Mouse (Mus musculus) liver, adult 2 months (tissue): Measurements from ENCODE around the gene Dennd6a. TPM values are rescaled to one million over a fixed set of nuclear protein-coding genes. Genes with fewer than 3 reads are reported as not detected.

Source experiments
- DNase-seq: peaks from one replicate; pipeline ENCODE4 v3.0.0-alpha.2; 2011; ENCODE audit warnings: low read depth, low spot score; ENCODE audit errors: extremely low read depth
- H3K27ac ChIP-seq: fragments of 200-500 bp; replicated peaks from 2 replicates; pipeline ENCODE4 v1.5.1; 2012; ENCODE audit warnings: low read depth, mild to moderate bottlenecking, control low read depth, inconsistent platforms, low read length; ENCODE audit not compliant: insufficient read depth
- H3K27me3 ChIP-seq: fragments of 200-500 bp; 2 replicates; pipeline ENCODE4 v1.6.1; 2012; ENCODE audit warnings: mild to moderate bottlenecking, moderate library complexity, low read length, inconsistent platforms; ENCODE audit not compliant: control insufficient read depth, insufficient read depth
- H3K36me3 ChIP-seq: fragments of 200-500 bp; 2 replicates; pipeline ENCODE4 v1.6.1; 2012; ENCODE audit warnings: low read length, inconsistent platforms; ENCODE audit not compliant: control insufficient read depth, insufficient read depth
- H3K4me1 ChIP-seq: fragments of 200-500 bp; 2 replicates; pipeline ENCODE4 v1.6.1; 2011; ENCODE audit warnings: low read length; ENCODE audit not compliant: control insufficient read depth, insufficient read depth
- H3K4me3 ChIP-seq: fragments of 200-500 bp; 2 replicates; pipeline ENCODE4 v1.5.1; 2011; ENCODE audit warnings: low read depth, mild to moderate bottlenecking, control low read depth, low read length, moderate library complexity; ENCODE audit not compliant: insufficient read depth
- H3K79me2 ChIP-seq: fragments of 200-500 bp; 2 replicates; pipeline ENCODE4 v1.6.1; 2012; ENCODE audit warnings: inconsistent platforms, mild to moderate bottlenecking, low read length, moderate library complexity; ENCODE audit not compliant: control insufficient read depth, insufficient read depth
- H3K9ac ChIP-seq: fragments of 200-500 bp; 2 replicates; pipeline ENCODE4 v1.6.1; 2012; ENCODE audit warnings: low read depth, mild to moderate bottlenecking, control low read depth, inconsistent platforms, low read length
- CTCF ChIP-seq: fragments of 200-500 bp; IDR thresholded peaks from 2 replicates; pipeline ENCODE4 v1.5.1; 2011; ENCODE audit warnings: low read depth, low read length, control low read depth
- POLR2A ChIP-seq: fragments of 200-500 bp; IDR thresholded peaks from 2 replicates; pipeline ENCODE4 v1.6.1; 2011; ENCODE audit warnings: low read length, control low read depth; ENCODE audit not compliant: insufficient read depth; ENCODE audit errors: extremely low read depth
- WGBS: fragments of 180-500 bp; shearing (Covaris S2); methylation state at CpG from one replicate; pipeline ENCODE4 v1.1.7; 2018; 5-methylcytosine and 5-hydroxymethylcytosine counted together
- polyA plus RNA-seq: library from polyadenylated mRNA; depleted of rRNA; stranded (reverse); fragments of >200 nt; gene quantifications from 2 replicates; pipeline ENCODE4 v1.2.3, GENCODE M21; 2012
- total RNA-seq: library from RNA; depleted of rRNA; stranded (reverse); fragments of >200 nt; gene quantifications from 2 replicates; pipeline ENCODE4 v1.2.3, GENCODE M21; 2014

Gene Dennd6a
- total and polyA plus RNA-seq, 2 experiments: 6.2 to 18.5 TPM

DNA sequence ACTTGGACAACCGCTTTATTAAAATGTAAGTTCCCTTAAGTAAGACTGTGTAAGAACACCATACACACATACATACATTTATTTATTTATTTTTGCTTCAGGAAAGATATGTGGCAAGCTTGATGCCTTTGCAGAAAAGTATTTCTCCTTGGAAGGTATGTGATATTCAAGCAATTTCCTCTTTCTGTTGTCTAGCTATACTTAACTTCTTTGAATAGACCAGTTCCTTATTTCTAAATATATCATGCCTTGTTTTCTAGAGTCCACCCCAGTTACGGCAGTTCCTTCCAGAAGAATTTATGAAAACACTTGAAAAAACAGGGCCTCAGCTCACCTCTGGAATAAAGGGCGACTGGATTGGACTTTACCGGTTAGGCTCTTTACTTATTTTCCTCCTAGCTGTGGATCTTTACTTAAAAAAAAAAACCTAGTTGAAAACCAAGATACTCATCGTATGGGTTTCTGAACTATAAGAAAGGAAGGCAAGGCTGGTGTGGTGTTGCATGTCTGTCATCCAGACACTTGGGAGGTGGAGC, 53.0 kb downstream of the Dennd6a start:
- no peak for TF ChIP-seq CTCF
- no peak for TF ChIP-seq POLR2A
- H3K4me1 ChIP-seq: no peaks in the 10 kb centered on the region
- 91% methylated on average over 5 of the region's 5 CpGs for WGBS
- H3K79me2 ChIP-seq: no peaks in the 10 kb centered on the region
- no peaks in the 10 kb centered on the region for H3K27me3 ChIP-seq
- no peak overlapping the region for H3K9ac ChIP-seq
- no peak for DNase-seq
- no peak overlapping the region for H3K27ac ChIP-seq
- H3K4me3 ChIP-seq: no peak overlapping the region
- H3K36me3 ChIP-seq: peaks cover 48% of the 10 kb centered on the region

GRCm38 (mm10) chr14:26637025-26637850, 63.6 kb downstream of the Dennd6a start:
- WGBS: 9% methylated on average over 17 of the region's 17 CpGs
- H3K36me3 ChIP-seq: peaks cover 6% of the 10 kb centered on the region; the same call in 1 of the 2 replicates
- H3K27me3 ChIP-seq: no peaks in the 10 kb centered on the region
- DNase-seq: peak; percentile 69
- H3K4me3 ChIP-seq: peak overlapping the region; percentile 50
- H3K4me1 ChIP-seq: peaks cover 6% of the 10 kb centered on the region; the same call in 1 of the 2 replicates
- peak overlapping the region; percentile 68 for H3K9ac ChIP-seq
- H3K27ac ChIP-seq: peak overlapping the region; percentile 85
- peaks cover 10% of the 10 kb centered on the region; the same call in 1 of the 2 replicates for H3K79me2 ChIP-seq
- TF ChIP-seq POLR2A (peak; percentile 76; the same call in 1 of the 2 replicates), CTCF (no peak)

DNA sequence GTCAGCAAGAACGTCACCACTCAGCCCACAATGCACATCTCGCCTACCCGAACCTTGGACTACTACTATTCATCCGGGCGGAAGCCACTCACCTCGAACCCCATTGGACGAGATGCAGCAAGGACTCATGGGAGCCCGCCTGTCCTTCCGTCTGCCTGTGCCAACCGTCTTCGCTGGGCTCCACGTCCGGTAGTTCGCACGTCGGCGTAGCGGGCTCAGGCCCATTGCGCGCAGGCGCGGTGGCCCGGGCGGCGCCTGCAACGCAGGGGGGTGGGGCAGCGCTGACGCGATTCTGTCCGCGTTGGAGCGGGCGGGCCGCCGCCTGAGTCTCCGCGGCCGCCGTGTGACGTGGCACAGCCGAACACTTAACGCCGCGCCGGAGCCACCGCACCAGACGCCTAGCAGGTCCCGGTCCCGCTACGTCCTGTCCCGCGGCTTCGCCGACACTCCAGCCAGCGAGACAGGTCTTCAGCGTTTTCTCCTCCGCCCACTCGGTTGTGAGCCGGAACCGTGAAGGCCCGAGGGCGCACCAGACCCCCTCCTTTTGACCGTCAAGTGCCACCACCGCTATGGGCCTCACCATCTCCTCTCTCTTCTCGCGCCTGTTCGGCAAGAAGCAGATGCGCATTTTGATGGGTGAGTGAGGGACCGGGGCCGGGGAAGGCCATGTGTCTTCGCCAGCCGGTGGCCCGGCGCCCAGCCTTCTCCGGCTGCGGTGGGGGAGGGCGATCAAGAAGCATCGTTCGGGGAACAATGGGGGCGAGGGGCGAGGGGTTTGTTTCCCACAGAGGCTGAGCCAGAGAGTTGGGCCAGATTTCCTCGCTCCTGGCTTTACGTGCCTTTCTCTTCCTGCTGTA, 64.4 kb downstream of the Dennd6a start, which contains the start of gene Arf4:
TSS of gene Arf4 (plus strand) at position 224 of the 857 bp plus-strand sequence.
- peak; percentile 98 for DNase-seq
- WGBS: under 1% methylated on average over 83 of the region's 83 CpGs
- H3K4me1 ChIP-seq: peaks cover 6% of the 10 kb centered on the region
- H3K4me3 ChIP-seq: peak within 1 kb of the TSS; percentile 84
- no peaks in the 10 kb centered on the region for H3K27me3 ChIP-seq
- peak within 1 kb of the TSS; percentile 93 for H3K27ac ChIP-seq
- peaks cover 13% of the 10 kb centered on the region; the same call in 1 of the 2 replicates for H3K79me2 ChIP-seq
- peak within 1 kb of the TSS; percentile 94 for H3K9ac ChIP-seq
- TF ChIP-seq POLR2A: peak; percentile 94
- TF ChIP-seq CTCF: no peak
- 0 out of 2 replicates have a peak, but pooled peaks cover 2% of the 10 kb centered on the region for H3K36me3 ChIP-seq

DNA sequence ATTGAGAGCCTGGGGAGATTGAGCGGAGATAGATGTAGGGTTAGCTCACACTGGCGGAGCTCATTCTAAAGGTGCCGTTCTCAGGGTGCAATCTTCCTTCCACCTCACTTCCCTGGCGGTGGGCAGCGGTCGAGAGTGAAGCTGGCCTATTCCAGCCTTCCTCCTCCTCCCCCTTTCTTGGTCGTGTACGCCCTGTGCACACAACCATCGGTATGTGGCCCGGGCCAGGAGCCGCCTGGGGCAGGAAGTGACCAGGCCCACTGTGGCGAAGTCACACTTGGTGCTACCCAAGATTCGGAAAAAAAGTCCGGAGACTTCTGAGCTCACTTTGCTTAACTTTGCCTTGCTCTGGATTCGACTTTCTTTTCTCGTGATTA, 65.0 kb downstream of the Dennd6a start:
- H3K36me3 ChIP-seq: no peaks in the 10 kb centered on the region
- H3K4me1 ChIP-seq: peaks cover 6% of the 10 kb centered on the region
- 0% methylated on average over 16 of the region's 16 CpGs for WGBS
- H3K9ac ChIP-seq: peak overlapping the region; percentile 94
- H3K79me2 ChIP-seq: peaks cover 14% of the 10 kb centered on the region; the same call in 1 of the 2 replicates
- H3K27ac ChIP-seq: peak overlapping the region; percentile 93
- TF ChIP-seq CTCF (0 out of 2 replicates have a peak, but pooled peaks have one; percentile 0), POLR2A (no peak)
- peak overlapping the region; percentile 84 for H3K4me3 ChIP-seq
- DNase-seq: peak; percentile 51
- no peaks in the 10 kb centered on the region for H3K27me3 ChIP-seq

- peaks cover 7% of the 10 kb centered on the region for H3K4me1 ChIP-seq
- TF ChIP-seq CTCF: no peak
- no peak for TF ChIP-seq POLR2A
- peak; percentile 28 for DNase-seq
- WGBS: under 1% methylated on average over 11 of the region's 11 CpGs
- H3K4me3 ChIP-seq: peak overlapping the region; percentile 84
- no peak overlapping the region for H3K27ac ChIP-seq
- H3K36me3 ChIP-seq: no peaks in the 10 kb centered on the region
- H3K79me2 ChIP-seq: peaks cover 14% of the 10 kb centered on the region; the same call in 1 of the 2 replicates
- peak overlapping the region; percentile 70 for H3K9ac ChIP-seq
- H3K27me3 ChIP-seq: no peaks in the 10 kb centered on the region
Observed at GRCm38 (mm10) chr14:26639251-26639650, 65.6 kb downstream of the Dennd6a start.
